Mouse (Mus musculus) urinary bladder, postnatal 10 days (tissue): Measurements from ENCODE around the gene Chrdl2.
A peak's percentile ranks its signal among the peaks of the same experiment; 100 is the strongest.
"Not testable (repeated sequence)": the region's sequence is repeated elsewhere in the genome, so short reads cannot be mapped to it uniquely, and the experiment has no call there.

Experiments
- DNase-seq: peaks from one replicate; pipeline ENCODE4 v3.0.0; 2022; ENCODE audit warnings: low spot score

The Chrdl2 gene

GRCm38 (mm10) chr7:100005790-100006189, at the start of gene Chrdl2:
Gene Chrdl2, plus strand, starts transcription at chr7:100006172.
- no peak for DNase-seq

- no peak for DNase-seq
These were observed 48.6 kb upstream of the Chrdl2 start for GRCm38 (mm10) chr7:99957226-99957965.

- not testable (repeated sequence) for DNase-seq
These were observed 45.4 kb upstream of the Chrdl2 start for GRCm38 (mm10) chr7:99960571-99960970.

GRCm38 (mm10) chr7:99961518-99961917, 44.5 kb upstream of the Chrdl2 start:
- no peak for DNase-seq

- no peak for DNase-seq
These were observed 43.3 kb upstream of the Chrdl2 start for GRCm38 (mm10) chr7:99962536-99963236.

GRCm38 (mm10) chr7:99963237-99963860, 42.6 kb upstream of the Chrdl2 start:
- no peak for DNase-seq

DNA sequence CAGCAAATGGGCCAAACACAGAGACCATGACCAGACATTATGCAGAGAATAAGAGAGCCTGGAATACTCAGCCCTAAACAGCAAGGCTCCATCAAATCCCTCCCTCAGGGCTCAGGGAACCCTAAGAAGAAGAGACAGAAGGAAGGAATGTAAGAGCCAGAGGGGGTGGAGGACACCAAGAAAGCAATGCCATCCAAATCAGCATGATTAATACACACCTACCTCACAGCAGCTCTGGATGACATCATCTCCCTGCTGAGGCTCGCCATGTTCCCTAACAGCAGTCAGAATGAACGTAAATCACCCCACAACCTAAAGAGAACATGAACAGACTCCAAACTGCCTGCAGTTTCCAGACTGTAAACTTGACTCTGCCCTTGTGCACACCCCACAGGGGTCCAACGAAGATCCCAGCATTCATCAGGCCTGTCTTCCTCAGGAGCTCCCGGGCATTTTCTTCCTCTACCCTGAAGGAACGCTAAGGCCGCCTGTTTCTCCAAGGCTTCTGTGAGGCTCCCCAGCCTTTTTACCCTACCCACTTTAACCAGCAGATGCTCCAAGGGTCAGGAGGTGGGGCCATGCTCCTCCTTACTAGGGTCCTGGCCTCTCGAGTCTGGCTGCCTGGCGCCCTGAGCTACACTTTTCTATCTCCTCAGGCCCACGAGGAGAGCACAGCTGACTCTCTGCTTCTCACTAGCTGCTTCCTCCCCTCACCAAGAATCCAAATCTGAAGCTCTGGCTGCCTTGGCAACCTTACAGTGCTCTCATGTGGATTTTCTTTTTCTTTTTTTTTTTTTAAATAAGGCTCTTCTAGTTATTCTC, 40.7 kb upstream of the Chrdl2 start:
- DNase-seq = no peak

DNA sequence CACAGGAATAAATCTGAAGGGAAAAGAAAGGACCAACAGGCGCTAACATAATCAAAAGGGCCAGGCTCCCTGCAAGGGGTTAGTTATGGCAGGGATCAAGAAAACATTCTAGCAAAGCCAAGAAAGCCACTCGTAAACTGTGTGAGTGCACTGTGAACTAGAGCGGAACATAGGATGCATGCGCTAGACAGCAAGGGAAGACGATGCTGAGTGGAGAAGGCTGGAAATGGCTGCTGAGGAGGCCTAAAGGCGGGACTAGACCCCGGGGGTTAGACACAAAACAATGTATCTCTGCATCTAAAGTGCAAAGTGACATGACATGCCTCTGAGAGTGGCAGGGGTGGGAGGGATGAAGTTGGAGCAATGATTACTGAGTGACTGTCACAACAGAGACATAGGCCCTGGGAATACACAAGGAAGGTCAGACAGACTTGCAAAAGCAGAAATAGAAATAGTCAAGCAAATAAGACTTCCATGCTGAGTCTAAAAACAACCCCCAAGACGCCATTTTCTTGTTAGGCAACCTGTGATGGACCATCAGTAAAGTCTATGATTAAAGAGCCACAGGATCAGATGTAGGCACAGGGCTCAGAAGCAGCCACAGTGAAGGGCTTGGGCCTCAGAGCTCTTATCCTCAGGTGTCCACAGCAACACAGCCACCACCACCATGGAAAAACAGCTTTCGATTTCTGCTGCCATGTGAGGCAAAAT, 39.8 kb upstream of the Chrdl2 start:
- DNase-seq = no peak

DNA sequence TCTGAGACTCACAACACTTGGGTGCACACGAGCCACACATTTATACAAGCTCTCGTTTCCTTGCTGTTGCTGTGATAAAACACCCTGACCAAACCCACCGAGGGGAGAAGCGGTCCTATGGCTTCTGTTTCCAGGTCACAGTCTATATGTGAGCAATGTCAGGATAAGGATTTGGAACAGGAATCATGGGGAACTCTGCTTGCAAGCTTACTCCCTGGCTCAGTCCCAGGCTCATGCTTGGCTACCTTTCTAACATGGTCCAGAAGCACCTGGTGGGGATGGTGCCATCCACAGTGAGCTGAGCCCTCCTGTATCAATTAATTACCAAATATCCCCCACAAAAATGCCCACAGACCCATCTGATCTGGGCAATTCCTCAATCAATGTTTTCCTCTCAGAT, 36.8 kb upstream of the Chrdl2 start:
- DNase-seq = no peak

GRCm38 (mm10) chr7:99971926-99972325, 34.0 kb upstream of the Chrdl2 start:
- DNase-seq = no peak

GRCm38 (mm10) chr7:99972912-99973311, 33.1 kb upstream of the Chrdl2 start:
- not testable (repeated sequence) for DNase-seq

GRCm38 (mm10) chr7:99974208-99974970, 31.6 kb upstream of the Chrdl2 start:
- DNase-seq = no peak

GRCm38 (mm10) chr7:99975819-99976575, 30.0 kb upstream of the Chrdl2 start:
- no peak for DNase-seq

GRCm38 (mm10) chr7:99978041-99978440, 27.9 kb upstream of the Chrdl2 start:
- no peak for DNase-seq

GRCm38 (mm10) chr7:99979081-99979480, 26.9 kb upstream of the Chrdl2 start:
- DNase-seq = no peak

- no peak for DNase-seq
These were observed 26.3 kb upstream of the Chrdl2 start for GRCm38 (mm10) chr7:99979546-99980131.

DNA sequence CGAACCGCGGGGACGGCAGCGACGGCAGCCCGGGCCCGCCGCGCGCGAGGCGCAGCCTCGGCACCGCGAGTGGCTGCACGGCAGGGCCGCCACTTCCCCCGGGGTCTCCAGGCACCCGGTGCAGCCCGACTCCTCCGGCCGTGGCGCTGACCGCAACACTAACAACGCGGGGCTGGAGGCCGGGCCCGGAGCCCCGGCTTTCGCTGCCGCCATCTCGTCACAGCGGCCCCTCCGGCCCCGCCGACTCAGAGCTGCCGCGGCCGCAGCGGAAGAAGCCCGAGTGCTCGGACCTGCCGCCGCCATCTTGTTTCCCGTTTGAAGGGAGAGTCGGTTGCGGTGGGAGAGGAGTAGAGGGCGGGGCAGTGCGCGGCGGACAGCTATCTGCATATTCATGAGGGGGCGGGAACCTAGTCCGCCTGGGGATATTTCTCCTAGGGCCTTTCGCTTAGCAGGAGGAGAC, 25.8 kb upstream of the Chrdl2 start, which contains the start of gene Rnf169:
Gene Rnf169 (minus strand): TSS at position 317 of the 460 bp plus-strand sequence.
- DNase-seq = peak; percentile 68

DNA sequence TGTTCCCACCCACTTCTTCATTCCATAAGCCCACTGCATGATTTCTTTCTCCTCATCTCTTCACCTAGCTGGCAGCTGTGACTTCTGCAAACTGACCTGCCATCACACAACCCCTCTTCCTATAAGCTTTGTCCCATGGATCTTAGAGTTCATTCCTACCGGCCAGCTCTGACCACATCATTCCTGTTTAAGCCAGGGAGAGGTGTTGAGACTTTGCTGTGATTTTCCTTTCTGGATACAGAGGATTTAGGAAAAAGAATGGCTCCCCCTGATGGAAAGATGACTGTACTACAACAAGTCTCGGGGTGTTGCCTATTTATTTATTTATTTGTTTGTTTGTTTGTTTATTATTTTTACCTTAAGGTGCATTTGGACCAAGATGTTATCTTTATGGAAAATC, 24.7 kb upstream of the Chrdl2 start:
- no peak for DNase-seq
